Mouse (Mus musculus): ENCODE results near the gene Kcnma1. TPM values are rescaled to one million over a fixed set of nuclear protein-coding genes. Genes with fewer than 3 reads are reported as not detected.

Kcnma1 gene
- polyA plus RNA-seq, 1 experiment from 2014 or later, result 0.05 TPM

DNA sequence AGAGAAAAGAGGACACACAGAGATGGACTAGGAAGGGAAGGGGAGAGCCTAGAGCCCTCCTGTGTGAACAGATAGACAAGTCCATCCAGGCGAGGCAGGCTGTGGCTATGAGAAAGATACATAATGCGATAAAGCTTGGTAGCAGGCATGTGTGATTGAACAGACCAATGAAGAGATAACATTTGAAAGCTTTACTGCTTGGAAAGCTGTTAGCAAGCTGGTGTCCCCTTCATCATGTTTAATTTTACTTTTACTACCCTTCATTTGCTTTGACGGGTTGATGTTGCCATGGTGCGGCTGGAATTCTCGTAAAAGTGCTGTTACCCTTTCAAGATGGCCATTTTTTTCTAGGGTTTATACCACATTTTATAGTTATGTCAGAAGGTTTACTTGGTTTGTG, 769.8 kb downstream of the Kcnma1 start:
- H3K9me3 ChIP-seq (replicated peaks; ENCODE audit: control insufficient read depth, low read length), result no peaks in the 10 kb centered on the region
- H3K27ac ChIP-seq (ENCODE audit: low read length), result no peak overlapping the region
- H3K36me3 ChIP-seq (ENCODE audit: control insufficient read depth, insufficient read depth), result no peaks in the 10 kb centered on the region
- no peak overlapping the region for H3K4me2 ChIP-seq (ENCODE audit: low read depth, low read length)
- H3K4me1 ChIP-seq (ENCODE audit: control insufficient read depth, low read depth, low read length), result no peaks in the 10 kb centered on the region
- no peak overlapping the region for H3K4me3 ChIP-seq (ENCODE audit: low read depth, low read length)
- H3K27me3 ChIP-seq (ENCODE audit: control insufficient read depth, insufficient read depth, low read depth, low read length), result no peaks in the 10 kb centered on the region
- whole genome bisulfite sequencing (ENCODE audit: insufficient replicate concordance), result 50% methylated on average over 5 of the region's 5 CpGs
- no peak overlapping the region for H3K9ac ChIP-seq (ENCODE audit: low read depth, low read length)
- no peak for ATAC-seq (ENCODE audit: low read depth)

DNA sequence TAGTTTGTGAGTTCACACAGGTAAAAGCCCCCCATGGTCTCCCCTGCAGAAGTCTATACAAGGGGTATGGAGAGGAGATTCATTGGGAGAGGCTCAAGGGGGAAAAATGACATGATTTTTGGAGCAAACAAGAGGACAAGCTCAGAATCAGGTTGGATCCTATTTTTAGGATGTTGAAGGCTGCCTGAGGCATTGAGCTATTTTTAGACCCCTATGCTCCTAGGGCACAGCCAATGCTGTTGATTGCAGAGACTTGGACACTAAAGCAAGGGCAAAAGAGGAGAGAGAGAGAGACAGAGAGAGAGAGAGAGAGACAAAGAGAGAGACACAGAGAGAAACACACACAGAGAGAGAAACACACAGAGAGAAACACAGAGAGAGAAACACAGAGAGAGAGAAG, 770.4 kb downstream of the Kcnma1 start:
- Histone ChIP-seq H3K4me3 (ENCODE audit: low read depth, low read length) (no peak overlapping the region), H3K27ac (ENCODE audit: low read length) (no peak overlapping the region), H3K4me2 (ENCODE audit: low read depth, low read length) (no peak overlapping the region), H3K27me3 (ENCODE audit: control insufficient read depth, insufficient read depth, low read depth, low read length) (no peaks in the 10 kb centered on the region), H3K9ac (ENCODE audit: low read depth, low read length) (no peak overlapping the region), H3K36me3 (ENCODE audit: control insufficient read depth, insufficient read depth) (no peaks in the 10 kb centered on the region), H3K9me3 (replicated peaks; ENCODE audit: control insufficient read depth, low read length) (no peaks in the 10 kb centered on the region), H3K4me1 (ENCODE audit: control insufficient read depth, low read depth, low read length) (no peaks in the 10 kb centered on the region)
- no peak for ATAC-seq (ENCODE audit: low read depth)

Other genes with a start within 250 kb of the Kcnma1 start
- 0.77 and 0.83 TPM in 2 replicates for gene Dlg5, start 231.4 kb upstream of the Kcnma1 start, polyA plus RNA-seq (2015; fragmentation: Nextera tagmentation; extraction: Ambion mirVana)

Data from liver, embryonic 16.5 days (tissue).